Mouse (Mus musculus): ENCODE results near the gene Ankrd52.
"Not testable (repeated sequence)": the region's sequence is repeated elsewhere in the genome, so short reads cannot be mapped to it uniquely, and the experiment has no call there.

The Ankrd52 gene

DNA sequence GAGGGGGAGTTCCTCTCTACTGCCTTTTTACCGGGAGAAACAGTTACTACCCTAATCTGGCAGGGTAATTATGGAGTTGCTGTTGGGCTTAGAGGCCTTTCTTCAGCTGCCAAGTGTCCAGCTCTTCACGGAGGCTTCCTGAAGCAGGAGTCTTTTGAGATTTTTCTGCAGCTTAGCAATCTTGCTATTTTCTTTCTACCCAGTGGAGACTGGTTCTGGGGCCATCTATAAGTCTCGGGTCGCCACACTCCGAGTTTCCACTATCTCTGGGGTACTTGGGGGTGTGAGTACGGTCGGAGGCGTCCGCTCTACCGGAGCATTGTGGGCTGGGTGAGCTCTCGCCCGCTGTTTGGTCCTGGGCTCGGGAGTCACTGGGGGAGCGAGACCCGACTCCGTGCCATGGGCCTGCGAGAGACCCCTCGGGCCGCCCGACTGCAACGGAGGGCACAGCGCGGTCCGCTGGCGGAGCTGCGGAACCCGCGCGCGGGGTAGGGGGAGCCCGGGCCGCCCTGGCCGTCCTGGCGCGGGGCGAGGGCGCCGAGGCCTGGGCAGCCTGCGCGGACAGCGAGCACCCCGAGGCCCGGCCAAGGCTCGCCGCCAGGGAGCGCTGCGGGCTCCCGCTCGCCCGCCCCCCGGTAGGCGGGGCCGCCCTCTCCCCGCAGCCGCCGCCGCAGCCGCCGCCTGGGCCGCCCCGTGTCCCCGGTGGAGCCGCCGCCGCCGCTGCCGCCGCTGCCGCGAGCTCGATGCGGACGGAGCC lies at the start of gene Ankrd52:
TSS of gene Ankrd52 (plus strand) at position 661 of the 757 bp plus-strand sequence.
- in situ Hi-C loops (cut with MboI, MseI) = no loop called here

DNA sequence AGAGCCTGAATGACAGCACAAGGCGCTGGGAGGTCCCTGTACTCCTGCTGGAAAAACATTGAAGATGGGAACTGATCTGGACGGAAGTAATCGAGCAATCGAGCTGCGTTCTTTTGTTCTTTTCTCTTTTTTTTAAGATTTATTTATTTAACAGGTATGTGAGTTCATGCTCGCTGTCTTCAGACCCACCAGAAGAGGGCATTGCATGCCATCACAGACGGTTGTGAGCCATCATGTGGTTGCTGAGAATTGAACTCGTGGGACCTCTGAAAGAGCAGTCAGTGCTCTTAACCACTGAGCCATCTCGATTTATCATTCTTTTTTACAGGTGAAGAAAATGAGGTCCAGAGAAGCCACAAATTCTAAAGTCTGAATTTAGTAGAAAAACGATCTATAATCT lies 49.3 kb upstream of the Ankrd52 start:
- in situ Hi-C loops (cut with MboI, MseI) = no loop called here

DNA sequence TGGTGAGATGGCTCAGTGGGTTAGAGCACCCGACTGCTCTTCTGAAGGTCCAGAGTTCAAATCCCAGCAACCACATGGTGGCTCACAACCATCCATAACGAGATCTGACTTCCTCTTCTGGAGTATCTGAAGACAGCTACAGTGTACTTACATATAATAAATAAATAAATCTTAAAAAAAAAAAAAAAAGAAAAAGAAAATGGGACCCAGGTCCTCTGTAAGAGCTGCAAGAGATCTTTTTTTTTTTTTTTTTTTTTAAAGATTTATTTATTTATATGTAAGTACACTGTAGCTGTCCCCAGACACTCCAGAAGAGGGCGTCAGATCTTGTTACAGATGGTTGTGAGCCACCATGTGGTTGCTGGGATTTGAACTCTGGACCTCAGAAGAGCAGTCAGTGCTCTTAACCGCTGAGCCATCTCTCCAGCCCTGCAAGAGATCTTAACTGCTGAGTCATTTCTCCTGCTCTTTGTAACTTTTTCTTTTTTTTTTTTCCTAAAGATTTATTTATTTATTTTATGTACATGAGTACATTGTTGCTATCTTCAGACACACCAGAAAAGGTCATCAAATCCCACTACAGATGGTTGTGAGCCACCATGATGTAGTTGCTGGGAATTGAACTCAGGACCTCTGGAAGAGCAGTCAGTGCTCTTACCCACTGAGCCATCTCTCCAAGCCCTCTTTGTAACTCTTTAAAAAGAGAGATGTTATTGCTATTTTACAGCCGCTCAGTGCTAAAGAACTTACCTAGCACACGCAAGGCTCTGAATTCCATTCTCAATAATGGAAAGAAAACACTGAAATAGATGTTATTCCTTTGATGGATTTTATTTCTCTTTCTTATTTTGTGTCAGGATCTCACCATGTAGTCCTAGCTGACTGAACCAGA lies 44.3 kb upstream of the Ankrd52 start:
- in situ Hi-C loops (cut with MboI, MseI) = not testable (repeated sequence)

DNA sequence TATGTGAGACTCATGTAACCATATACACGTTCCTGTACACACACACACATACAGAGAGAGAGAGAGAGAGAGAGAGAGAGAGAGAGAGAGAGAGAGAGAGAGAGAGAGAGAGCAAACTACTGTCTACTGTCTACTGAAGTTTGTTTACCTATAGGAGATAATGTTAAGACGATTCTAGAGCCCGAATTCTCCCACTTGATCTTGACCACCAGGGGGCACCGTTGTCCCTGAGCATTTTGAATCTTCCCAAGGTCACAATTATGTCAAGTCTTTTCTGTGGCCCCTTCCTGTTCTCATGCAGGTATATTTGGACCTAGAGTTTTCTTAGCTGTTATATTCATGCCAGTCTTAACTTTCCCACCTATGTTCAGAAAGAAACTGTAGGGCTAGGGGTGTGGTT lies 41.3 kb upstream of the Ankrd52 start:
- in situ Hi-C loops (cut with MboI, MseI) = no loop called here

DNA sequence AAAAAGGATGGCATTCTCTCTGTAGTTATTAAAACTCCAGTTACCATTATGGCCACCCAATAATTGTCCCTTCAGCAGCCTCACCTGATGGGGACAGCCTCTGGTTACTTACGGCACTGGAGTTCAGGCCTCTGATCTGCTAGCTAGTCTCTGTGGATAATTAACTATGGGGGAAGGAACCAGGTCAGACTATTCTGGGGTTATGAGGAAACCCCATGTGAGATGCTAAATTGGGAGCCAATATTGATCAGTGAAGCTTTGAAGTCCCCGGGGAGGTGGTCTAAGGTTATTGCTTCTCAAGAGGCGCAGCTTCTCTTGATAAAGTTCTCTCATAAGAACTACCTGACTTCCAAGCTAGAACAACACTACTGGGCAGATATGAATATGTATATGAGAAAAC lies 40.7 kb upstream of the Ankrd52 start:
- in situ Hi-C loops (cut with MboI, MseI) = no loop called here

DNA sequence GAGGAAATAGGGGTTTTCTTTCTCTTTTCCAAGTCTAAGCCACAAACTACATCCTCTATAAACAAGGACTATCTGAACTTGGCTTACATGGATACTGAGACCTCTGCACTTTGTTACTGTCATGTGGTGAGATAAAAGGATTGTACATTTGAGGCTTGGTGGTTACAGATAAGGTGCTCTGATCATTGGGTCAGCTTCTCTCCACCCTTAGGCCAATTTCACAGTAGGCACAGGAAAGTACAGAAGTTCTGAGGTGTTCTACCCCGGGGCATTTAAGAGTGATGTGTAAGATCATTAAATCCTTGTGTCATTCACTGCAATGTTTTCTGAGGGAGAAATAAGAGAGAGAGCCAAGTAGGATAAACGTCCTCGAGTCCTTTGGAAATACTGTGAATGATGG lies 40.3 kb upstream of the Ankrd52 start:
- in situ Hi-C loops (cut with MboI, MseI) = no loop called here

DNA sequence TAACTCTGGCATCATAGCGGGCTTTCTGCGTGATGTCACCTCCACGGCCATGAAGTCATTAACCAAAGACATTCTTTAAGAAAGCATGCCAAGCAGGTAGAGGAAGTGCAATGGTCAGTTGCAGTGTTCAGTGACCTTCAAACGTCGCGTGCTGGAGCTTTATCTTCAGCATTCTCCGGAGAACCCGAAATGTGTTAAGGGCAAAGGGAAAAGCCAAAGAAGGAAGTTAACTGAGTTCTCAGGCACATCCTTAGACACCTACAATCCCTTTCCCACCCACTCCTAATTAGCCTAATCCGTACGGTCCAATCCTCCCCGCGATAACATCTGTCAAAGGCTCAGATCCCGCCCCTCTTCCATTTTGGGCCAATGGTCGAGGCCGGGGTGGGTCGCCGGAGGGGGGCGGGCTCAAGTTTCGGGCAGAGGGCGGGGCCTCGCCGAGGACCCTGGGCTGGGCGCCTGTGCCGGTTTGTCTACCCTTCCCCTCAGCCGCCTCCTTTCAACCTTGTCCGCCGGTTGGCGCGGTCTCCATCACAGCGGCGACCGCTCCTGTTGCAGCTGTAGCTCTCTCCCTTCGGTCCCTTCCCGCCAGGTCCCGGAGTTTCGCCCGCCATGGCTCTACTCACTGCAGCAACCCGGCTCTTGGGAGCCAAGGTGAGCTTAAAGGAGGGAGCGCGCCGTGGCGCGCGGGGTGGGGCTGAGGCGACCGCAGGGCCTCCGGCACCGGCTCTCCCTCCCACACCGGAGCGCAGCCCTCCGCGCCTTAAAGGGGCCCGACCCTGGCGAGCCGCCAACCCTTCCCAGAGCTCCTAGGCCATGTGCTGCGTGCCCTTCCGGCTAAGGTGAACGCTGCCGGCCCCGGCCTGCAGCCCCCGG lies 39.4 kb upstream of the Ankrd52 start, which contains the start of gene Cs:
TSS of gene Cs (plus strand) at position 429 of the 876 bp plus-strand sequence.
- in situ Hi-C loops (cut with MboI, MseI) = no loop called here

DNA sequence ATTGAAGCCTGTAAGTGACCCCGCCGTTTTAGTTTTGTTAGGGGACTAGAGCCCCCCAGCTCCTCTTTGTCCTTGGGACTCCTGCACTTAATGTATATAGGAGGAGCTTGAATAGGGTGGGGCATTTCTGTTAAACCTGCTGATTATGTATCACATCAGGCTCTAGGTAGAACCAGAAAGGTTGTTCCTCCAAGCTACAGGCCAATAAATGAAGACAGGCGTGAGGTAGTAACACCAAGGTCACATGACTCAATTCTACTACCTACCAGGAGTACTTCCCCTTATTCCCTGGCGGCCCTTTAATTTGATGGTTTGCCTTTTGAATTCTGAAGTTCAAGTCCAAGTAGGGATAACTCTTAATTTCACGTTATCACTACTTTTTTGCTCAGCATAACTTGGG lies 38.5 kb upstream of the Ankrd52 start:
- in situ Hi-C loops (cut with MboI, MseI) = no loop called here

DNA sequence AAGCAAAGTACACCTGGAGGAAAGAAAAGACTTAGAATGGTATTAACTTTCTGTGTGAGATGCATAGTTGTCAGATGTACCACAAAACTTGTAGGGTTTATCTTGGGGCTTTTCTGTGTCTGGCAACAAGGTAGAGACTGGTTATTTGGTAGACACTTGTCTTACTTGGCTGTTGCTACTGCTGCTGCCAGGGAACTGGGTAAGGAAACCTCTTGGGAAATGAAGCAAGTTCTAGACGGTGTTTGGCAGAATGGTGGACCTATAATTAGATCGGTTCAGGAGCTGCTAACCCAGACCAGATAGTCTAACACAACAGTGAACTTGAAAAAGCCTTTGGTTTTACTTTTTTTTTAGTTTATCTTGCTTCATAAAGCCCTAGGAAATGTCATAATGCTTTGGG lies 38.0 kb upstream of the Ankrd52 start:
- in situ Hi-C loops (cut with MboI, MseI) = no loop called here

DNA sequence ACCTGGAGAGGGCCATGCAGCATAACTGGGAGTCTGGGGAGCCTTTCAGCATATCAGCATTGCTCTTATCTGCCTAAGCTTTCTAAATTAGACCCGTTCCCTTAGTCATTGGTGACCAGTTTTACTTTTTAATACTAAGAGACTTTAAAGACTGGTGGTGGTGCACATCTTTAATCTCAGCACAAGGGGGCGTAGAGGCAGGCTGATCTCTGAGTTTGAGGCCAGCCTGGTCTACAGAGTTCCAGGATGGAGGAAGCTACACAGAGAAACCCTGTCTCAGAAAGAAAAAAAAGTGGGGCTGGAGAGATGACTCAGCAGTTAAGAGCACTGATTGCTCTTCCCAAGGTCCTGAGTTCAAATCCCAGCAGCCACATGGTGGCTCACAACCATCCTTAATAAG lies 36.7 kb upstream of the Ankrd52 start:
- in situ Hi-C loops (cut with MboI, MseI) = no loop called here

DNA sequence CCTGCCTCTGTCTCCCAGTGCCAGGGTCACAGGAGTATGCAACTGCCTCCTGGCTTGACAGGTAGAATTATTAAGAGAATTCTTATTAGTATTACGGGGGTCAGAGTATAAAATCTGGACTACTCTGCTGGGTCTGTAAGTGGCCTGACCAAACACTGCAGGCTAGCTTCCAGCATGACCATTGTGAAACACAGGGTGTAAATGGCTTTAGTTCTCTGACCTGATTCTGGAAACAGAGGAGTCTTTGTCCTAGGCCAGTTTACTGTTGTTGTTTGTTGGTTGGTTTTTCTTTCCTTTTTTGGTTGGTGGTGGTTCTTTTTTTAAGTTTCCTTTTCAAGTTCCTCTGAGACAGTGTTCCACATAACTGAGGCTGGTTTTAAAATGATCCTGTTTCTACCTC lies 33.5 kb upstream of the Ankrd52 start:
- in situ Hi-C loops (cut with MboI, MseI) = no loop called here

DNA sequence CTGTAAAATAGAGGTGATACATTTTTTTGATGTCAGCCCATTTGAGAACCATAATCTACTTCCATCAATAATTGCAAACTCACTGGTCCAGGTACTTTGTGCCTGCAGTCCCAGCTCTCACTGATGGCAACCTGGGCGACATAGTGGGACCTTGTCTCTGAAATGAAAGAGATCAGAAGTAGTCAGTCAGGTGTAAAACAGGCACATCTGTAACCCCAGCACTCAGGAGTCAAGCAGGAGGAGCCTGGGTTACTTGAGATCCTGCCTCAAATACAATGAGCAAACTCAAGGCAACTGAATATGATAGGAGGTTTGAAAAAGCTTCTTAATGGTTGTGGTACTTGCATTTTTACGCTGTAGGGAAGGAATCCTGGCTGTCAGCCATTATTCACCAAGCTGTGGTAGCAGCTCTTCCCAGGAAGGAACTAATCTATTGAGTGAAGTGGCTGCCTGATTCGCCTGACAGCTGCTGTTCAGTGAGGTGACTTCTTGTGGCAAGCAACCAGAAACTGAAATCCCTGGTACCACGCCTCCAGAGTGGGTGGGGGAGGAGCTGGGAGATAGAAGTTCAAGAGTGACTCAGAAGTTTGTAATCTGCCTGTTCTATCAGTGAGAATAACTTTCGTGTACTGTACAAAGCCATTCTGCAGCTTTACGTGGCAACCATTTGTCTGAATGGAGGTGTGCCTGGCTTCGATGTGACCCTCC lies 32.2 kb upstream of the Ankrd52 start:
- in situ Hi-C loops (cut with MboI, MseI) = no loop called here

DNA sequence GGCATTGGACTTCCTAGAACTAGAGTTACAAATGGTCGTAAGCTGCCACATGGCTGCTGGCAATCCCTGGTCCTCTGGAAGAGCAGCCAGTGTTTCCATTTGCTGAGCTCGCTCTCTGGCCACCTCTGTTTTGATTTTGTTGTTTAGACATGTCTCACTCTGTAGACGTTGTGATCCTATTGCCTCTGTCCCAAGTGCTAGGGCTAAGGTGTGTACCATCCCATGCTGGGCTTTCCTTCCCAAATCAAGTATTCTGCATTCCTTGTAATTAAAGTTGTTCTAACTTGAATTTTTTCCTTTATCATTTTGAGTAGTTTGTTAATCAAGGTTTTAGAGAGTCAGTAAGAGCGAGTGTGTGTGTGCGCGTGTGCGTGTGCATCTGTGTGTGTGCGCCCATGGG lies 29.4 kb upstream of the Ankrd52 start:
- in situ Hi-C loops (cut with MboI, MseI) = no loop called here

DNA sequence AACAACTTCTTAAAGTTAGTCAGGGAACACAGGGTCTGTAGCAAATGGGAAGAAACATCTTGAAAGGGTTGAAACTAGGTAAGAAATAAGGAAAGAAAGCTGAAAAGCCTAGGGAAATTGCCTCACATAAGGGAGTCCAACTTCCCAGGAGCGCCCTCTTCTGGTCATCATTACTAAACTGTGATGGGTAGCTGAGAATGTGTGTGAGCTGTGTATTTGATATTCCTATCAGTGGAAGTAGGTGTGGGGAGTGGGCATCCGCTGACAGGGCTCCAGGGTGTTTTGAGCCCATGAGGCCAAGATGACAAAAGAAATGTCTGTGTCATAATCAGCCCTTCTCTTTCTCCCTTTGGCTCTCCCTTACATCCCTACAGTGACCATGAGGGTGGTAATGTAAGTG lies 18.1 kb upstream of the Ankrd52 start:
- in situ Hi-C loops (cut with MboI, MseI) = no loop called here

DNA sequence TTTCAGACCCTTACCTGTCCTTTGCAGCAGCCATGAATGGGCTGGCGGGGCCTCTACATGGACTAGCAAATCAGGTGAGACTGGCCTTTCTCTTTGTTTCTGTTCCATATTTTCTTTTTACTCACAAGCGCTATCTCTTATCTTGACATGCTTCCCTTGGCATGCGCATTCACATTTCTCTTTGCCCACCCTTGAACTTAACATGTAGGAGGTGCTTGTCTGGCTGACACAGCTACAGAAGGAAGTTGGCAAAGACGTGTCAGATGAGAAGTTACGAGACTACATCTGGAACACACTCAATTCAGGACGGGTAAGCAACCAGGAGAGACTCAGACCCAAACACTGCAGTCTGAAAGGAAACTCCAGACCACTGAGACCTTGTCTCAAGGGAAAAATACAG lies 17.7 kb upstream of the Ankrd52 start:
- in situ Hi-C loops (cut with MboI, MseI) = no loop called here

DNA sequence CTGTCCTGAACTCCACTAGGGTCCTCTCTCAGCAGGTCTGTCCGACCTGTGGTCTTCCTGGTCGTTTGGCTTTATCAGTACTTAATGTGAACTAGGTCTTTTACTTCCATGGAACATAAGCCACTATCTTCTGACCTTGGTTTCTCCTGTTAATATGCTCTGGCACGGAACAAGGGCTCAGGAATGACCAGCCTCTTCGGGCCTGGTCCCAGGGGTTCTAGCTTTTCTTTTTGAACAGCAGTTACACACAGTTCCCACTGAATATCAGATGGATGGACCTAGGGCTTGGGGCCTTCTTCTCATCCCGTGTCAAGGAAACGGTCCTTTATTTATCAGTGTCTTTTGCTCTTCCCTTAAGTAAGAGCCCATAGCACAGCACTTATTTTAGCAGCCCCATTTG lies 15.1 kb upstream of the Ankrd52 start:
- in situ Hi-C loops (cut with MboI, MseI) = no loop called here

DNA sequence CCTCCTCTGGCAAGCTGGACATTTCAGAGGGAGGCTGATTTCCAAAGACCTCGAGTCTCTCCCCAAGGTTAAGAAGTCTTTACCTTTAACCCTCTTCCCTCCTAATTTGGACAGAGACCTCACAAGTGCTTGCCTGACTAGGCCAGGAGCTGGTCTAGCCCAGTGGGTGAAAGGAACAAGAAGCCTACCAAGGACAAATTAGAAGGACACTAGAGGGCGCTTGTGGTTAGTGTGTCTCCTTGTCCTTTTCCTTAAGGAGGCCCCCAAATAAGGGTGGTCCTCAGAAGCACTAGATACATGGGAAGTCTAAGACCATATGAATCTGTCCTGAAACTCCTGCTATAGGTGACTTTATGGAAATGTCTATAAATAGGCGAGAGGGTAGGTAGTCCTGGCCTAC lies 14.3 kb upstream of the Ankrd52 start:
- in situ Hi-C loops (cut with MboI, MseI) = no loop called here

DNA sequence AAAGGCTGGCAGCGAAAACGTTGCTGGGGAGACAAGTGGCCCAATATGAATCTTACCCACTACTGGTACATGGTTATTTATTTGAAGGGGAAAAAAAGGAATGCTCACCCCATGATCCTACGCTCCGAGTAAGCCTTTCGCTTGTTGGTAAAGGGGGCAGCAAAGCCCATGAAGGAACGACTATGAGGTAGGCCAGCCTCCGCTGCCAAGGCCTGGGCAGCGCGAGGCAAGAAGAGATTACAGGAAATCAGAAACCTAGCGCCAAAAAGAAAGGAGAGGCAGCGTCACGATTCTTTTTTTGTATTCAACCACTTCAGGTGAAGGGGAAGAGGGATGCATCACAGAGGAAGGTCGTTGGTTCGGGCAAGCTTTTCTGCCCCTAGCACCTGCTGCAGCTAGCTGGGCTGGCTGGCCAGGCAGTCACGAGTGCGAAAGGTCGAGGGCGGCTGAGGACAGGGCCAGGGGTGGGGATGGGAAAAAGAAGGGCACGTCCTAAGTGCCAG lies 9.0 kb upstream of the Ankrd52 start:
- in situ Hi-C loops (cut with MboI, MseI) = no loop called here

DNA sequence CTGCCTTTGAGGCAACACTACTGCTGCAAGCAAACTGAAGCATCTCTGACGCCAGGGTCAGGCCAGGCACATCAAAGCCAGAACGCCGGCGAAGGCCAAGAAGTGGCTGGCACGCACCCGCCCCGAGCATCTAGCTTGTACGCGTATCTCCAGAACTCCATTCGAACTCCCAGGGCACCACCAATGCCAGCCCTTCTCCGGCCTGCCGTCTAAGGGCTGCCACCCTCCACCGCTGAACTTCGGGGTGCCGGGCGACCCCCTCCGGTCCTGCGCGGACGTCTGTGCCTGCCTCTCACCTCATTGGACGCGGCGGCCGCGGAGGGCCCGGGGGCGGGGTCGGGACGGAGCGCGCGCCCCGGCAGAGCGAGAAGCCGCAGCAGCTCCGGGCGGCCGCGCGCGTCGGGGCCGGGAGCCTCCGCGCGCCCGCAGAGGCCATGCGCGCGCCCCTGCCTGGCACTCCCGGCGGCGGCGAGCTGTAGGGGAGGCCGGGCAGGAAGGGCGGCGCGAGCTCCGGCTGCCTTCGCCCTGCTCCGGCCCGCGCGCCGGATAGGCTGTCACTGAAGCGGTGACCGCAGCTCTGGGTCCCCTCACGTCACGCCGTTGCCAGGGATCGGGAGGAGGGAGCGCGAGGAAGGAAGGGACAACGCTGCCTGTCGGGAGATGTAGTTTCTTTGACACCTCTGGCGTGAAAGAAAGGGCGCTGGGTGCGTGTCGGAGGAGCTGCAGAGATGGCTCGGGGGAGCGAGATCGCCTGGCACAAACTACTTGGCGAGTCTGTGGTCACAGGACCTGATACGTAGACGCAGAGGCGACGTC lies 8.3 kb upstream of the Ankrd52 start, which contains the start of gene Coq10a:
TSS of gene Coq10a (minus strand) at position 596 of the 816 bp plus-strand sequence.
- in situ Hi-C loops (cut with MboI, MseI) = no loop called here

DNA sequence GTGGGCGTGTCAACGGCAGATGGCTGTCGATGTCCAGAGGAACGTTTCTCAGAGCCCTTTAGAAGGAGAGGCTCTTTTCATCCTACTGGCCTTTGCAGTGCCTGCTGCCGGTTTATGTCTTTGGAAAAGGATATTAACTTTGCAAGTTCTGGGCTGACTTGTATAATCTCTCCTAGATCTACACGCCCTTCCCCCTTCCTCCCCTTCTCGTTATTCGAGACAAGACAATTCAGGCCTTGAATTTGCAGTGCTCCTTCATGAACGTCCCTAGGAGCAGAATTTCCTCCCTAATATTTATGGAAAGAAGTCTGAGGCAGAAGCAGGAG lies 7.7 kb upstream of the Ankrd52 start:
- in situ Hi-C loops (cut with MboI, MseI) = no loop called here

Measured in T-helper 1 cell (primary cell).